Mouse (Mus musculus): ENCODE data around the gene Gstm1. TPM values are rescaled to one million over a fixed set of nuclear protein-coding genes. Genes with fewer than 3 reads are reported as not detected.

Gene Gstm1
- polyA plus RNA-seq (2012; rRNA removed): 165 and 175 TPM in 2 replicates

DNA sequence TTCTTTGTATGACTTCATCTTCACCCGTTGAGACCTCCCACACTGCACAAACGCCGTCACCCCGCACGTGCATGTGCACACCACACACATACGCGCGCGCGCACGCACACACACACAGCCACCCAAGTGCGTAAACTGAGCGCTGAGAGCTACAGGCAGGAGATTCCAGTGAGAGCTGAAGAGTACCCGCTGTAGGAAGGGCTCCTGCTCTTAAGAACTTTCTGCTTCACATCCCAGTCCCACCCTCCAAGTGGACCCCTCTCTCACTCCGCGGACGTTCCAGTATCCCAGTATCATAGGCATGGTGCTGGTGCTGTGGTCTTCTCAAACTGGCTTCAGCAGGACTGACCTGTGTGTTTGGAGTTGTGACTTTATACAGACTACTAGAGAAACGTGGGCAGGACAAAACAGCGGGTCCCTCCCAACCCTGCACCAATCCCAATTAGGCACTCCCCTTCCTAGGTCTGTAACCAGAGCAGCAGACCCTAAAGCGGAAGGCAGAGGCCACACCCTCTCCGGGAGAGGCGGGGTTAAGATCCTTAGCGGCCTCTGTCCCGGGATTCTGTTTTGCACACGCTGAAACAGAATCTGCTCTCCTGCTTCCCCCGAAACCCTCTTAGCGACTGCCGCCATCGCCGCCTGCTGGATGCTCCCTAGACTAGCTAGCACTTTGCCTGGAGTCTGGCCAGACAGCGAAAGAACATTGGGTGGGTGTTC lies at the start of gene Gstm1:
Gene Gstm1, minus strand, starts transcription at position 501 of the 717 bp plus-strand sequence.

DNA sequence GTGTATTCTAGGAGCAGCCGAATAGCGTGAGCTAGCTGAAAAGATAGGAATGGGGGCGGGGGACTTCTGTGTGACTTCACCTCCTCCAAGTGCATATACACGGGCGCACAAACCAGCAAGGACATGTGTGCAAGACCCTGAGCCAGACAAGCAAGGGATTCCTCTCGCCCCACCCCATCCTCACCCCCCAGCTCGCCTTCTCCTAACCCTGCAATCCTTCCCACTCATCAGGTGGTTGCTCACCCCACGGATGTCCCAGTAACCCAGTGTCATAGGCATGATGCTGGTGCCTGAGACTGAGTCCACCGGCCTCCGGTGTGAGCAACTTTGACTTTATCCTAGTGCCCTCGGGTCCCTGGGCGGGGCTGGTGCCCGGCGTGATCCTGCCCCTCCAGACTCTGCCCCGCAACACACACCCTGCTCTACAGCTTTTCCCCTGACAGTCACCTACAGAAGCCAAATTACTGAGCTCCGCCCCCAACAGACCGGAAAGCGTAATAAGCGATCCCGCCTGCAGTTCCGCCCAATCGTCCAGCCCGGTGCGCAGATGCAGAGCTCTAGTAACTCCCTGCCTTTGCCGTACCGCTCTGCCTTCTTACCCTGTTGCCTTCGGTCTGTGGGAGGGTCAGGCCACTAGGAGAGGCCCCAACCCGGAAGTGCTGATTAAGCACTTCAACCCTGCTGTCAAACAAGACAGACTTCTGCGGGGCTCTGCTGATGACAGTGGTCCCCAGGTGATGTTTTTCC lies 26.8 kb upstream of the Gstm1 start, which contains the start of gene Gstm4:
Gene Gstm4, minus strand, starts transcription at position 501 of the 747 bp plus-strand sequence.

GRCm38 (mm10) chr3:107986041-107986562 lies 31.7 kb downstream of the Gstm1 start, which contains the start of gene Gstm2:
Gstm2 (minus strand) TSS chr3:107986453.

DNA sequence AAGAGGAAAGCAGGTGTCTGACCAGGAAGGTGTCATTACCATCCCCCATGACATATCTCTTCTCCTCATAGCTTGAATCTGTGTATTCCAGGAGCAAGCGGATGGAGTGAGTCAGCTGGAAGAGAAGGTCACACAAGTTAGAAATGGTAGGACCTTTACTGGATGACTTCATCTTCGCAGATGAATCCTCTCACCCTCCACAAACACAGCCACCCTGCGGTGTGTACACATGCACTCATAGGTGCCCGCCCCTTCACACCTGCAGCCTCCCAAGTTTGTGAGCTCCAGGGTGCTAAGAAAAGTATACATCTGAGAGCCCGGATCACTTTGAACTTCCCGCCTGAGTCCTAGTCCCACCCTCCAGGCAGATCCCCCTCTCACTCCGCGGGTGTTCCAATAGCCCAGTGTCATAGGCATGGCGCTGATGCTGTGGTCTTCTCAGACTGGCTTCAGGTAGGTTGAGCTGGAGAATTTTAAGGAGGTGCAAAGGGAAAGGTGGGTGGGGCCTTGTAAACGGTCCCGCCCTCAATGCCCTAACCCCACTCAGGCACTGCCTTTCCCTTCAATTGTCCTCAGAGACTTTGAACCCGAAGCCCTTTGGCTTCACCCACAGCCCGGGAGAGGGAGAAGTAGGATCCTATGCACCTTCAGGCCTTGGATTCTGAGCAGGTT lies 48.9 kb downstream of the Gstm1 start, which contains the start of gene Gstm3:
Gene Gstm3, minus strand, starts transcription at position 560 of the 672 bp plus-strand sequence.

Other genes starting within 250 kb of the Gstm1 start
- 0.01 and 0.25 TPM in 2 replicates for gene Eps8l3, start 140.7 kb downstream of the Gstm1 start, polyA plus RNA-seq (2012; rRNA removed)
- 90.3 and 108 TPM in 2 replicates for gene Gstm5, start 122.2 kb downstream of the Gstm1 start, polyA plus RNA-seq (2012; rRNA removed)
- 77.7 and 99.4 TPM in 2 replicates for gene Gstm7, start 86.2 kb downstream of the Gstm1 start, polyA plus RNA-seq (2012; rRNA removed)
- gene Gstm6, start 74.2 kb downstream of the Gstm1 start, polyA plus RNA-seq (2012; rRNA removed): 12.9 and 18.0 TPM in 2 replicates
- 1.7 and 3.1 TPM in 2 replicates for gene Gstm3, start 48.7 kb downstream of the Gstm1 start, polyA plus RNA-seq (2012; rRNA removed)
- 13.2 and 19.6 TPM in 2 replicates for gene Gstm2, start 31.5 kb downstream of the Gstm1 start, polyA plus RNA-seq (2012; rRNA removed)
- 11.0 and 14.0 TPM in 2 replicates for gene Gstm4, start 26.9 kb upstream of the Gstm1 start, polyA plus RNA-seq (2012; rRNA removed)
- gene Ampd2, start 68.7 kb upstream of the Gstm1 start, polyA plus RNA-seq (2012; rRNA removed): 41.3 and 56.1 TPM in 2 replicates
- gene Gnat2, start 74.8 kb upstream of the Gstm1 start, polyA plus RNA-seq (2012; rRNA removed): 1.5 and 1.9 TPM in 2 replicates
- gene Gnai3, start 128.2 kb upstream of the Gstm1 start, polyA plus RNA-seq (2012; rRNA removed): 36.8 and 37.1 TPM in 2 replicates
- gene Gpr61, start 136.9 kb upstream of the Gstm1 start, polyA plus RNA-seq (2012; rRNA removed): 0.01 TPM in 1 of 2 replicates, not detected in the other
- 1.9 and 2.2 TPM in 2 replicates for gene Amigo1, start 168.4 kb upstream of the Gstm1 start, polyA plus RNA-seq (2012; rRNA removed)
- 1.8 and 1.9 TPM in 2 replicates for gene Cyb561d1, start 183.2 kb upstream of the Gstm1 start, polyA plus RNA-seq (2012; rRNA removed)
- 1.6 and 1.9 TPM in 2 replicates for gene Atxn7l2, start 193.0 kb upstream of the Gstm1 start, polyA plus RNA-seq (2012; rRNA removed)
- gene Sypl2, start 208.7 kb upstream of the Gstm1 start, polyA plus RNA-seq (2012; rRNA removed): 0.03 and 0.06 TPM in 2 replicates
- 69.8 and 80.8 TPM in 2 replicates for gene Psma5, start 239.0 kb upstream of the Gstm1 start, polyA plus RNA-seq (2012; rRNA removed)

Data from liver, embryonic 18 days (tissue).